Mouse (Mus musculus) testis, adult 10 weeks (tissue): ENCODE data around the gene Wapl. TPM values are rescaled to one million over a fixed set of nuclear protein-coding genes. Genes with fewer than 3 reads are reported as not detected.

Experiments
- polyA plus RNA-seq: library from polyadenylated mRNA; stranded (reverse); fragments of 350-450 nt; fragmentation: Illumina TruSeq; extraction: RNeasy Lipid Tissue Mini Kit (QIAGEN cat#74804); gene quantifications from one replicate; pipeline ENCODE4 v1.2.3, GENCODE M21; 2014; ENCODE audit warnings: low read depth, low replicate concordance

The Wapl gene
- 266 TPM for polyA plus RNA-seq

GRCm38 (mm10) chr14:34673395-34674228 lies at the start of gene Wapl:
Wapl (plus strand) TSS chr14:34673928.

Other genes with a start within 250 kb of the Wapl start
- gene Bmpr1a, start 170.6 kb upstream of the Wapl start, polyA plus RNA-seq, result 34.0 TPM
- not detected for gene 9230112D13Rik, start 151.1 kb upstream of the Wapl start, polyA plus RNA-seq
- gene Ldb3, start 85.2 kb upstream of the Wapl start, polyA plus RNA-seq, result 0.50 TPM
- not detected for gene Opn4, start 73.8 kb upstream of the Wapl start, polyA plus RNA-seq
- gene Grid1, start 146.2 kb downstream of the Wapl start, polyA plus RNA-seq, result 0.29 TPM